Mouse (Mus musculus): ENCODE measurements around the gene Fbxl17. TPM values are rescaled to one million over a fixed set of nuclear protein-coding genes. Genes with fewer than 3 reads are reported as not detected.

Fbxl17 gene
- total and polyA plus RNA-seq, 3 experiments, result 8.2 to 9.9 (median 8.8) TPM

GRCm38 (mm10) chr17:63285265-63285939 is 214.4 kb downstream of the Fbxl17 start:
- no peaks in the 10 kb centered on the region for H3K9me3 ChIP-seq (replicated peaks)
- peaks cover 2% of the 10 kb centered on the region for H3K36me3 ChIP-seq (replicated peaks)
- DNase-seq (ENCODE audit: low spot score) (no peak), ATAC-seq (ENCODE audit: extremely low read depth, insufficient number of reproducible peaks, low FRiP score, poor library complexity, severe bottlenecking) (0 out of 2 replicates have a peak, but pooled peaks have one; percentile 28)
- no peak overlapping the region for H3K4me3 ChIP-seq (ENCODE audit: low read depth, low read length)
- no peaks in the 10 kb centered on the region for H3K27me3 ChIP-seq (ENCODE audit: insufficient read depth, low read length)
- TF ChIP-seq GATA1 (IDR thresholded peaks at IDR 0.05; ENCODE audit: borderline replicate concordance, low read length) (no peak), CTCF (IDR thresholded peaks at IDR 0.05; ENCODE audit: low read depth, low read length) (no peak), POLR2AphosphoS5 (IDR thresholded peaks at IDR 0.05; ENCODE audit: insufficient replicate concordance, low read depth, low read length) (no peak), GATA2 (IDR thresholded peaks at IDR 0.05; ENCODE audit: borderline replicate concordance, low read depth, low read length) (no peak), TAL1 (conservative IDR thresholded peaks at IDR 0.05; ENCODE audit: low read depth, low read length) (no peak)
- H3K4me1 ChIP-seq (ENCODE audit: insufficient read depth, low read depth, low read length), result peaks cover 13% of the 10 kb centered on the region; the same call in 1 of the 2 replicates

DNA sequence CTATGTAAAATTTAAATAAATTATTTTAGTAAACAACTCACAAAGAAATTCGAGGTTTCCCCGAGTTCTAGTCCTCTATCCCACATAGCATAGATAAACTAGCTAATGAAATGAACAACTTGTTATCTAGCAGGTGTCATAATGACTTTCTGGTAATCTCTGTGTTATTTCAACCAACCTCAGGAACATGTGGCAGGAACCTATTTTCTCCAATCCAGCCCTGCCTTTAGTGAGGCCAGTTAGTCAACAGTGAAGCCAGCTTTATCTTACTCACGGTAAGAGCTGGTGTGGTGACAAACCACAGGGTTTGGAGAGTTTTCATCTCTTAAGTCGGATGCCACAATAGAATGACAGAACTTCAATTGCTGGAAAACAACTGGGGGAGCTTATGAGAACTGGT is 215.7 kb downstream of the Fbxl17 start:
- Histone ChIP-seq H3K9me3 (replicated peaks) (no peaks in the 10 kb centered on the region), H3K36me3 (replicated peaks) (peaks cover 2% of the 10 kb centered on the region), H3K27me3 (ENCODE audit: insufficient read depth, low read length) (no peaks in the 10 kb centered on the region), H3K4me3 (ENCODE audit: low read depth, low read length) (no peak overlapping the region), H3K4me1 (ENCODE audit: insufficient read depth, low read depth, low read length) (peaks cover 16% of the 10 kb centered on the region)
- TF ChIP-seq POLR2AphosphoS5 (IDR thresholded peaks at IDR 0.05; ENCODE audit: insufficient replicate concordance, low read depth, low read length) (no peak), TAL1 (conservative IDR thresholded peaks at IDR 0.05; ENCODE audit: low read depth, low read length) (no peak), GATA1 (IDR thresholded peaks at IDR 0.05; ENCODE audit: borderline replicate concordance, low read length) (no peak), GATA2 (IDR thresholded peaks at IDR 0.05; ENCODE audit: borderline replicate concordance, low read depth, low read length) (no peak)
- ATAC-seq (ENCODE audit: extremely low read depth, insufficient number of reproducible peaks, low FRiP score, poor library complexity, severe bottlenecking), result no peak
- no peak for DNase-seq (ENCODE audit: low spot score)

DNA sequence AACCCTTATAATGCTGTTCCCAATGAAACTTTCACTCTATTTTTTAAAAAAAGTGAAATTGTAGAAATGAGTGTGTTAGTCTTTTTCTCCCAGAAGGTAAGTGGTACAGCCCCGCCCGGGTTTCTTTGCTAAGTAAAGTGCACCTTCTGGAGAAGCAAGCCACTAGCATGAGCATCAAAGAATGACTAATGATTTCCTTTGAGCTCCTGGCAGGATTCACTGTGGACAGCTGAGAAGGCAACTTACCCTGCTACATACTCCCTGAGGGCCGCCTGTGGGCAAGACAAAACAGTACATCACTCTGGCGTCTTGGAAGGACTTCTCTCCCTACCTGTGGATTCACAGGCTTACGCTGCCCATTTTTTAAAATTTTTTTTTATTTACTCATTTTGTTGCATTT is 217.8 kb downstream of the Fbxl17 start:
- ATAC-seq (ENCODE audit: extremely low read depth, insufficient number of reproducible peaks, low FRiP score, poor library complexity, severe bottlenecking) (no peak), DNase-seq (ENCODE audit: low spot score) (no peak)
- Histone ChIP-seq H3K27me3 (ENCODE audit: insufficient read depth, low read length) (no peaks in the 10 kb centered on the region), H3K36me3 (replicated peaks) (peaks cover 2% of the 10 kb centered on the region), H3K4me3 (ENCODE audit: low read depth, low read length) (no peak overlapping the region), H3K9me3 (replicated peaks) (no peaks in the 10 kb centered on the region), H3K4me1 (ENCODE audit: insufficient read depth, low read depth, low read length) (peaks cover 19% of the 10 kb centered on the region)
- TF ChIP-seq GATA1 (IDR thresholded peaks at IDR 0.05; ENCODE audit: borderline replicate concordance, low read length) (no peak), CTCF (IDR thresholded peaks at IDR 0.05; ENCODE audit: low read depth, low read length) (no peak), GATA2 (IDR thresholded peaks at IDR 0.05; ENCODE audit: borderline replicate concordance, low read depth, low read length) (no peak), POLR2AphosphoS5 (IDR thresholded peaks at IDR 0.05; ENCODE audit: insufficient replicate concordance, low read depth, low read length) (no peak), TAL1 (conservative IDR thresholded peaks at IDR 0.05; ENCODE audit: low read depth, low read length) (no peak)

DNA sequence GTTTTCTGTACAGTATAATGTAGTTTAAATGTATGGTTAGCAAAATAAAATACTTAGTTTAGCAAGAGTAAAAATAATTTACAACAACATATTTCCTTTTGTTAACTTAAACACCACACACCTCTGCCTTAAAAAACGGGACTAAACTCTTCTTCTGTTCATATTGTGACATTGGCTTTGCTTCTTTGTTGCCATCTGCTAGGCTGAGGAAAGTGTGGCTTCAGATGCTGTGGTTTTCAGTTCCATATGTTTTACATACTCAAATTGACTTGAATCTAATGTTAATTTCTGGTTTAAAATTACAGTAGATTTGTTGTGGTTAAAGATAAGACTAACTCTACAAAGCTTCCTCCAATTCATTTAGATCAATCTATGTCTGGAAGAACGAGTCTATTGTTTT is 218.8 kb downstream of the Fbxl17 start:
- Histone ChIP-seq H3K27me3 (ENCODE audit: insufficient read depth, low read length) (no peaks in the 10 kb centered on the region), H3K36me3 (replicated peaks) (peaks cover 2% of the 10 kb centered on the region), H3K9me3 (replicated peaks) (no peaks in the 10 kb centered on the region), H3K4me1 (ENCODE audit: insufficient read depth, low read depth, low read length) (peaks cover 19% of the 10 kb centered on the region), H3K4me3 (ENCODE audit: low read depth, low read length) (no peak overlapping the region)
- no peak for DNase-seq (ENCODE audit: low spot score)
- no peak for ATAC-seq (ENCODE audit: extremely low read depth, insufficient number of reproducible peaks, low FRiP score, poor library complexity, severe bottlenecking)
- no peak for TF ChIP-seq GATA2 (IDR thresholded peaks at IDR 0.05; ENCODE audit: borderline replicate concordance, low read depth, low read length)
- TF ChIP-seq GATA1 (IDR thresholded peaks at IDR 0.05; ENCODE audit: borderline replicate concordance, low read length), result no peak
- no peak for TF ChIP-seq CTCF (IDR thresholded peaks at IDR 0.05; ENCODE audit: low read depth, low read length)
- TF ChIP-seq TAL1 (conservative IDR thresholded peaks at IDR 0.05; ENCODE audit: low read depth, low read length), result no peak
- no peak for TF ChIP-seq POLR2AphosphoS5 (IDR thresholded peaks at IDR 0.05; ENCODE audit: insufficient replicate concordance, low read depth, low read length)

GRCm38 (mm10) chr17:63279144-63279543 is 220.7 kb downstream of the Fbxl17 start:
- no peaks in the 10 kb centered on the region for H3K27me3 ChIP-seq (ENCODE audit: insufficient read depth, low read length)
- H3K4me1 ChIP-seq (ENCODE audit: insufficient read depth, low read depth, low read length), result peaks cover 10% of the 10 kb centered on the region
- H3K9me3 ChIP-seq (replicated peaks), result no peaks in the 10 kb centered on the region
- TF ChIP-seq CTCF (IDR thresholded peaks at IDR 0.05; ENCODE audit: low read depth, low read length), result no peak
- TF ChIP-seq POLR2AphosphoS5 (IDR thresholded peaks at IDR 0.05; ENCODE audit: insufficient replicate concordance, low read depth, low read length), result no peak
- no peak for TF ChIP-seq GATA1 (IDR thresholded peaks at IDR 0.05; ENCODE audit: borderline replicate concordance, low read length)
- DNase-seq (ENCODE audit: low spot score), result no peak
- peaks cover 2% of the 10 kb centered on the region for H3K36me3 ChIP-seq (replicated peaks)
- no peak for ATAC-seq (ENCODE audit: extremely low read depth, insufficient number of reproducible peaks, low FRiP score, poor library complexity, severe bottlenecking)
- H3K4me3 ChIP-seq (ENCODE audit: low read depth, low read length), result no peak overlapping the region

- no peak for TF ChIP-seq CTCF (IDR thresholded peaks at IDR 0.05; ENCODE audit: low read depth, low read length)
- no peak for TF ChIP-seq GATA1 (IDR thresholded peaks at IDR 0.05; ENCODE audit: borderline replicate concordance, low read length)
- no peak for TF ChIP-seq POLR2AphosphoS5 (IDR thresholded peaks at IDR 0.05; ENCODE audit: insufficient replicate concordance, low read depth, low read length)
- no peak for TF ChIP-seq GATA2 (IDR thresholded peaks at IDR 0.05; ENCODE audit: borderline replicate concordance, low read depth, low read length)
- TF ChIP-seq TAL1 (conservative IDR thresholded peaks at IDR 0.05; ENCODE audit: low read depth, low read length), result no peak
- Histone ChIP-seq H3K36me3 (replicated peaks) (peaks cover 8% of the 10 kb centered on the region), H3K9me3 (replicated peaks) (no peaks in the 10 kb centered on the region), H3K27me3 (ENCODE audit: insufficient read depth, low read length) (no peaks in the 10 kb centered on the region), H3K4me3 (ENCODE audit: low read depth, low read length) (no peak overlapping the region), H3K4me1 (ENCODE audit: insufficient read depth, low read depth, low read length) (no peaks in the 10 kb centered on the region)
- DNase-seq (ENCODE audit: low spot score) (no peak), ATAC-seq (ENCODE audit: extremely low read depth, insufficient number of reproducible peaks, low FRiP score, poor library complexity, severe bottlenecking) (no peak)
Observed at GRCm38 (mm10) chr17:63273353-63273752, 226.5 kb downstream of the Fbxl17 start.
